Mouse (Mus musculus) naive thymus-derived CD4-positive, alpha-beta T cell, adult 2 months (primary cell): Measurements from ENCODE around the gene Arf3.

ENCODE experiments used
- DNase-seq: peaks from one replicate; pipeline ENCODE4 v3.0.0-alpha.2; 2011; ENCODE audit warnings: low read depth

Arf3 gene

GRCm38 (mm10) chr15:98717301-98717700, 45.7 kb downstream of the Arf3 start:
- no peak for DNase-seq

DNA sequence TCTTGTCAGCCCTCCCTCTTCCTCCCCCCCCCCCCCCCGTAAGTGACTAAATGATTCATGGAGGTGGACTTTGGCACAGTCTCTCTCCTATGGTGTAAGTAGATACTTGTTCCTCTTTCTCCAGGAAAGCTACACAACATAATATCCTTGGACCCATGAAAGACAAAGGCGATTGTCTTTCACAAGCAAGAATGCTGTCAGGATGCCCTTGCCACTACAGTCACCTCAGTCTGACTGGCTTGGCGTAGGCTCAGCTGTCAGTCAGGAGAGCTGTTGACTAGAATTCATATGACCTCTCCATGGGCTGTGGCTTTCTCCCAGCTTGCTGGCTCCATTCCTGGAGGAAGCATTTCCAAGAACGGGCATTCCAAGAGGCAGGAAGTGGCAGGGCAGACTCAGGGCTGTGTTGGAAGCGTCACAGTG, 48.8 kb downstream of the Arf3 start:
- no peak for DNase-seq

- peak; percentile 83 for DNase-seq
Measured at GRCm38 (mm10) chr15:98710442-98710841, 52.6 kb downstream of the Arf3 start.

DNA sequence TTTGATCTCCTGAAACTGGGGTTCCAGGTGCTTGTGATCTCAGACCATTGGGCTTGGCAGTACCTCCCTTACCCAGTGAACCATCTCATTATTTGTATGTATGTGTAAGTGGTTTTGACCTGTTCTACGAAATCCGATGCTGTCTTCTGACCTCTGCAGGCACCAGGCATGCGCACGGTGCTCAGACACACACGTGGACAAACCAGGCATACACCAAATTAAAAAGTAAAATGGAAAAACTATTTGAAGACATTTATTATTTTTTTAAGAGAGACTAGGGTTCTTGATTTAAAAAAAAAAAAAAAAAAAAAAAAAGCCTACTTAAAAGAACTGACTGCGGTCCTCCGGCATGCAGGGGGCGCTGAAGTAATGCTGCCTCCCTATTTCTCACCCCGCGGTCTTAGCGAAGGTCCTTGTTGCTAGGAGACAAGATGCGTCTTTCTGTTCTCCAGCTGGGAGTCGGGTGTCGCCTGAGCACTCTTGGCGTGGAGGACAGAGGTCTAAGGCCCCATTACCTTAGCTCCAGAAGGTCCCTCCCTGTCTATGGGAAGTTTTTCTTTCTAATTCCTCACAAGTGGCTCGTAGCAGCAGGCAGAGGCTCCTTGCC, 55.1 kb downstream of the Arf3 start, which contains the start of gene Ccdc65:
Ccdc65 (plus strand) TSS at position 442 of the 607 bp plus-strand sequence.
- peak; percentile 81 for DNase-seq

DNA sequence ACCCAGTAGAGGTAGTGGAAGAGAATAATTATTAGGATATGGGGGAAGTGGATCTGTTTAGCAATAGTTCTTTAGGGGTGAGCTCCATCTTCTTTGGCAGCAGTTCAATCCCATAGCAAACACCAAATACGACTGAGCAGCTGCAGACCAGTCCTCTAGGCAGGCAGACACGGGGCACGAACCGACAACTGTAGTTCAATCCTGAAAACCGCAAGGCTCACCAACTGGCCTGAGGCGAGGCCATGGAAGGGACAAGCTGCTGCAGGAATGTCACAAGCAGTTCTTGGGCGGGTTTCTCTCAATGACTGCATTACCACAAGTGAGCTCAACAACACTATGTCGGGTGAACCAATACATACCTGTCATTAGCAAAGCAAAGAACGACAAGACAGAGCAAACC, 58.7 kb downstream of the Arf3 start:
- no peak for DNase-seq

DNA sequence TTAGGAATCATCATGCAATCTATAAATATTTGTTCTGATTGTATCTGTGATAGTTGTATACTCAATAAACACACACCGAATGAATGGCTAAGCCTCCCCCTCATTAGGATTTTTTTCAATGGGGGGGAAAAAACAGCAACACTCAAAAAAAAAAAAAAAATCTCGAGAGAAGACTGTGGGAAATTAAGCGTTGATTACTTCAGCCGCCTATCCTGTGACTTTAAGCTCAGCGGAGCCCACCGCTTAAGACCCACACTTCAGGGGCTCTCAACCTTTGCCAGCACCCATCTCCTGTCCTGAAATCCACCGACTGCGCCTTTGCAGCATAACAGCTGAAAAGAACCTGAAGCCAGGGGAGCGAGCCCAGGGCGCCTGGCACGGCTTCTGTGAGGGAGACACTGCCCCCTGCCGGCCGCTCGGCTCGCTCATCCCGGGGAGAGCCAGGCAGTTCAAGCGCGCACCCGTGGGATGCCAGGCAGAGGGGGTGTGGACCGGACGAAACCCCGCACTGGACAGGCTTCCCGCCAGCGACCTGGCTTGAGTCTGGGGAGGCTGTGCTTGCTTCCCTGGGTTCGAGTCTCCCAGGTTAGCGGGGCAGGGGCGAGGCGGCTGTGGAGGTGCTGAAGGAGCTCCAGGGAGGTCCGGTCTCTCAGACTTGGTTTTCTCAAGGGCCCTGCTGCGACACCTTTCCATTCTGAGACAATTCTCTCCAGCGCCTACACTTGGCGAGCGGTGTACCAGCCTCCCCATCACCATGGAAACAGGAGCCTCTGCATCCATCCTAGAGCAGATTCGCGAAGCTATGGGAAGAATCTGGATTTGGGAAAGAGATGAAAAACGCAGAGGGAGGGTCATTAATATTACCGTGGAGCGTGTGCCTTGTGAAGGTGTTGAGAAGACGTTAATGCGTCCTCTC, 63.6 kb downstream of the Arf3 start:
- DNase-seq: peak; percentile 88

GRCm38 (mm10) chr15:98696216-98696615, 66.8 kb downstream of the Arf3 start:
- DNase-seq: no peak

DNA sequence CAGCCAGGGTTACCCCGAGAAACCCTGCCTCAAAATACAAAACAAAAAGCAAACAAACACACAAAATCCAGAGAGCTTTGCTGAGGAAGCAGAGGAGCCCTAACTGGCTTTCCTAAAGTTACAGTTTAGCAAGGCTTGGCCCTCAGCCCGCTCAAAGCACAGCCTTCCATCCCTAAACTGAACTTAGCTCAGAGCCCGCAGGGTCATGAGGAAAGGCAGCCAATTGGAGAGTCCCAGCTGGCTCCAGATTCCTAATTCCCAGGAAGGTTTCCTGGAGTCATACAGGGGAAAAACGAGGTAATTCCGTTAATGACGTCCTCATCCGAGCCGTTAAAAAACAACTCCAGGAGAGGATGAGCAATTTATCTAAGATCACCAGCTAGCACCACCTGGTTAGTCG, 67.3 kb downstream of the Arf3 start:
- no peak for DNase-seq

DNA sequence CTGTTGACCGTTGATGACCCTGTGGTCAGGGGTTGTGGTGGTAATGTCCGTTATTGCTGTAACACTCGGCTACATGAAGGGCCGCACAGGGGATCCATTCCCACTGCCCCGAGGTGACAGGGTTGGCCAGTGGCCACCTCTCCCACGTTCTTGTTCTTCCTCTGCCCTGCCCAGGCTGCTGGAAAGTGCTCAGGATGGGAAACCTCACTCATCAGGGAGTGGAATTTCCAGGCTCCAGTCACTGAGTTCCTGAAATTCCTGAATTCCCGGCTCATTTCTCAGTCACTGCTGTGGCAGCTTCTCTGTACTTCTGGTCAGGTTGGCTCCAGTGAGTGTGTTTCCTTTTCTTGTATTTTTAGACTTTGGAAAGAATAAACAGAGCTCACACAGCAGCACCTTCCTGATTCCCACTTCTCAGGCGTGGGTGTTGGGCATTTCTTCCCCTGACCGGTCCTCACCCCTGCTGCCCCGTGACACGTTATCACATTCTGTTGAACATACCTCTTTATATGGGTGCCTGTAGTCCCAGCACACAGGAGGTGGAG, 70.8 kb downstream of the Arf3 start:
- no peak for DNase-seq

DNA sequence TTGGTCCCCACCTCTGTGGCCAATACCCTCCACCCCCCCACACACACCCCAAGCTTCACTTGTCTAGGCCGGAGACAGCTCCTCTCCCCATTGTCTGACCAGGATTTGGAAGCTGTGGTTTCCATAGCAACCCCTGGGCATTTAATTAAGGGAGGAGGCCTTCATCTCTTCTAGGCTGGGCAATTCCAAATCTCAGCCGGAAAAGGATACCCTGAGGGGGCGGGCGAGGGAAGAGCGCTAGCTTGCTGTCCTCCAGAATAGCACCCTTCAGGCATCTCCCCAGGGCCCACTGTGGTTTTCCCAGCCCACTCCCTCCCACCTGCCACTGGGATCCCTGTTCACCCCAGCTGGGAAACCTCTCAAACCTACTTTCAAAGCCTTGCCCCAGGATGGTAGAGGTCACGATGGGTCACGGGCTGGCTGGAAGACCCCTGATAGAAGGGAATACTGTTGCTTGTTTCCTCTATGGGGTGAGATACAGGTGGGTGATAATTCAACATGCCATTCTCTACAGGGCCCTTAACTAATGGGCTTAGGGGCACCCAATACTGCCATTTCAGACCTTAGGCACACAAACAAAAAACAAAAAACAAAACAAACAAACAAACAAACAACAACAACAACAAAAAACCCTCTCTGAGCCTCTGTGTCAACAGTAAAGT, 71.4 kb downstream of the Arf3 start:
- DNase-seq: no peak

DNA sequence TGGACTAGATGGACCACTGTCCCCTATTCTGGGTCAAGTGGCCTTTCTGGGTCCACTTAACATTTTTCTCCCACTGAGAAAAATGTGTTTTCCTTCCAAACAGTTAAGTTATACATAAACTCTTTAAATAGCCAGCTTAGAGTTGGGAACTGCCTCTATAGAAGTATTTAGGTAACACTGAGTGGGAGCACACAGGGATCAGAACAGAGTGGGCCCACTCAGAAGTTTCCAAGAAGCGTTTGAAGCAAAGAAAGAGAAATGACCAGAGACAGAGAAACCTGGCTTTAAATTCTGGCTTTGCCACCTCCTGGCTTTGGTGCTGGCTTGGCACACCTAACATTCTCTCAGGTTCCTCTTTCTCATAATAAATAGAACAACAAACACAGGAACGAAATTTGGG, 73.3 kb downstream of the Arf3 start:
- DNase-seq: no peak
